Mouse (Mus musculus): ENCODE measurements around the gene Cyp21a1. TPM values are rescaled to one million over a fixed set of nuclear protein-coding genes. Genes with fewer than 3 reads are reported as not detected.

Gene Cyp21a1
- total RNA-seq, 1 experiment = 0.27 TPM

DNA sequence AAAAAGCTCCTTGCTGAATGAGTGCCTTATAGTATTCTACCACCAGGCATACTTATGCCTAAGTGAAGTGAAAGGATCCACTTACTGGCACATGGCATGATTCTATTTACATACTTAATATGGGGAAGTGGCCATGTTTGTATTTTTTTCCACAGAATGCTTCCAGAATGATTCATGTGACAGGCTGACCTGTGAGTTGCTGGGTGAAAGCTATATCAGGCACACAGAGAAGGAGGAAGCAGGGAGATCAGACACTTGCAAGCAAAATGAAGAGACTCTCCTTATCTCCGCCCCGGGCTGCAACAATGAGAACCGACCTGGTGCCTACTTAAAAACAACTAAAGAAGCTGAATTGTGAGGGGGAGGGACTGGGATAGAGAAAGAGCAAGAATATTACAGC lies 42.9 kb downstream of the Cyp21a1 start:
- Histone ChIP-seq H3K36me3 (ENCODE audit: control insufficient read depth, insufficient read depth, low read length, poor library complexity, severe bottlenecking) (no peaks in the 10 kb centered on the region), H3K4me3 (ENCODE audit: insufficient read depth in 1 of 2, low read depth in 1 of 2, low read length in 2 of 2, poor library complexity in 1 of 2, severe bottlenecking in 1 of 2) (no peak overlapping the region), H3K4me1 (ENCODE audit: control insufficient read depth in 2 of 2, insufficient read depth in 2 of 2, low read length in 2 of 2, poor library complexity in 1 of 2) (no peaks in the 10 kb centered on the region), H3K27ac (ENCODE audit: insufficient read depth, low read depth, low read length, poor library complexity, severe bottlenecking) (no peak overlapping the region), H3K9ac (ENCODE audit: insufficient read depth, low read depth, low read length, poor library complexity, severe bottlenecking) (no peak overlapping the region), H3K9me3 (ENCODE audit: control insufficient read depth, insufficient read depth, low read depth, low read length) (no peaks in the 10 kb centered on the region)
- in situ Hi-C loops (cut with MboI; ENCODE audit: low sequenced_read_pairs in 2 of 2, unreplicated experiment in 2 of 2) = no loop called here
- TF ChIP-seq MAFK (IDR thresholded peaks at IDR 0.05; ENCODE audit: insufficient read depth, low read depth, low read length) = no peak
- TF ChIP-seq HCFC1 (IDR thresholded peaks at IDR 0.05; ENCODE audit: borderline replicate concordance, insufficient read depth, low read length) = no peak
- no peak for TF ChIP-seq ZC3H11A (IDR thresholded peaks at IDR 0.05; ENCODE audit: borderline replicate concordance, low read depth, low read length)
- TF ChIP-seq ZNF384 (IDR thresholded peaks at IDR 0.05; ENCODE audit: low read depth, low read length) = no peak
- TF ChIP-seq CHD2 (IDR thresholded peaks at IDR 0.05; ENCODE audit: low read depth, low read length) = no peak
- DNase-seq (ENCODE audit: low read depth, low spot score) = no peak

Other genes with a start within 250 kb of the Cyp21a1 start
- gene Notch4, start 240.3 kb downstream of the Cyp21a1 start, total RNA-seq (2012; rRNA removed) = 14.0 and 24.7 TPM in 2 replicates
- gene Gpsm3, start 214.8 kb downstream of the Cyp21a1 start, total RNA-seq (2012; rRNA removed) = 4.9 and 5.8 TPM in 2 replicates
- 36.0 and 47.2 TPM in 2 replicates for gene Pbx2, start 213.3 kb downstream of the Cyp21a1 start, total RNA-seq (2012; rRNA removed)
- 2.3 and 2.5 TPM in 2 replicates for gene Ager, start 206.7 kb downstream of the Cyp21a1 start, total RNA-seq (2012; rRNA removed)
- gene Rnf5, start 200.9 kb downstream of the Cyp21a1 start, total RNA-seq (2012; rRNA removed) = 21.4 and 22.8 TPM in 2 replicates
- gene Agpat1, start 200.3 kb downstream of the Cyp21a1 start, total RNA-seq (2012; rRNA removed) = 55.9 and 62.7 TPM in 2 replicates
- gene Egfl8, start 188.6 kb downstream of the Cyp21a1 start, total RNA-seq (2012; rRNA removed) = 1.0 and 2.0 TPM in 2 replicates
- gene Ppt2, start 176.1 kb downstream of the Cyp21a1 start, total RNA-seq (2012; rRNA removed) = 13.6 and 26.4 TPM in 2 replicates
- 0.13 and 0.16 TPM in 2 replicates for gene Prrt1, start 175.0 kb downstream of the Cyp21a1 start, total RNA-seq (2012; rRNA removed)
- gene Fkbpl, start 159.8 kb downstream of the Cyp21a1 start, total RNA-seq (2012; rRNA removed) = 4.4 and 7.5 TPM in 2 replicates
- 55.7 and 86.7 TPM in 2 replicates for gene Atf6b, start 157.4 kb downstream of the Cyp21a1 start, total RNA-seq (2012; rRNA removed)
- 0.18 and 0.26 TPM in 2 replicates for gene Tnxb, start 134.0 kb downstream of the Cyp21a1 start, total RNA-seq (2012; rRNA removed)
- gene C4b, start 60.7 kb downstream of the Cyp21a1 start, total RNA-seq (2012; rRNA removed) = 0.45 and 1.5 TPM in 2 replicates
- 29.1 and 32.6 TPM in 2 replicates for gene Stk19, start 32.4 kb upstream of the Cyp21a1 start, total RNA-seq (2012; rRNA removed)
- 39.0 and 45.2 TPM in 2 replicates for gene Dxo, start 32.5 kb upstream of the Cyp21a1 start, total RNA-seq (2012; rRNA removed)
- 40.5 and 66.0 TPM in 2 replicates for gene Skiv2l, start 45.6 kb upstream of the Cyp21a1 start, total RNA-seq (2012; rRNA removed)
- 50.2 and 63.4 TPM in 2 replicates for gene Nelfe, start 45.8 kb upstream of the Cyp21a1 start, total RNA-seq (2012; rRNA removed)
- gene Cfb, start 58.0 kb upstream of the Cyp21a1 start, total RNA-seq (2012; rRNA removed) = 0.16 and 0.18 TPM in 2 replicates
- gene Zbtb12, start 74.9 kb upstream of the Cyp21a1 start, total RNA-seq (2012; rRNA removed) = 9.4 and 11.5 TPM in 2 replicates
- 0.31 TPM in 1 of 2 replicates, not detected in the other for gene Gm20547, start 77.5 kb upstream of the Cyp21a1 start, total RNA-seq (2012; rRNA removed)
- 5.0 TPM in 2 replicates for gene C2, start 93.7 kb upstream of the Cyp21a1 start, total RNA-seq (2012; rRNA removed)
- gene Ehmt2, start 93.9 kb upstream of the Cyp21a1 start, total RNA-seq (2012; rRNA removed) = 124 and 147 TPM in 2 replicates
- 5.5 and 8.7 TPM in 2 replicates for gene Slc44a4, start 109.9 kb upstream of the Cyp21a1 start, total RNA-seq (2012; rRNA removed)
- 24.0 and 40.6 TPM in 2 replicates for gene Neu1, start 126.7 kb upstream of the Cyp21a1 start, total RNA-seq (2012; rRNA removed)
- gene Hspa1b, start 154.7 kb upstream of the Cyp21a1 start, total RNA-seq (2012; rRNA removed) = 11.0 and 14.6 TPM in 2 replicates
- 1.9 TPM in 1 of 2 replicates, not detected in the other for gene Gm20481, start 165.4 kb upstream of the Cyp21a1 start, total RNA-seq (2012; rRNA removed)
- 5.8 and 5.9 TPM in 2 replicates for gene Hspa1a, start 167.6 kb upstream of the Cyp21a1 start, total RNA-seq (2012; rRNA removed)
- gene Hspa1l, start 168.1 kb upstream of the Cyp21a1 start, total RNA-seq (2012; rRNA removed) = 0.45 and 0.48 TPM in 2 replicates
- 52.1 and 64.4 TPM in 2 replicates for gene Lsm2, start 177.3 kb upstream of the Cyp21a1 start, total RNA-seq (2012; rRNA removed)
- gene Vars, start 196.4 kb upstream of the Cyp21a1 start, total RNA-seq (2012; rRNA removed) = 303 and 453 TPM in 2 replicates
- 0.21 and 0.31 TPM in 2 replicates for gene Vwa7, start 212.0 kb upstream of the Cyp21a1 start, total RNA-seq (2012; rRNA removed)
- gene Sapcd1, start 223.5 kb upstream of the Cyp21a1 start, total RNA-seq (2012; rRNA removed) = 3.1 and 4.7 TPM in 2 replicates
- gene Msh5, start 242.2 kb upstream of the Cyp21a1 start, total RNA-seq (2012; rRNA removed) = 2.7 and 3.2 TPM in 2 replicates
- 113 and 133 TPM in 2 replicates for gene Clic1, start 245.4 kb upstream of the Cyp21a1 start, total RNA-seq (2012; rRNA removed)

Data from ES-E14 (cell line).